Mouse (Mus musculus): ENCODE results near the gene Myo6. TPM values are rescaled to one million over a fixed set of nuclear protein-coding genes. Genes with fewer than 3 reads are reported as not detected.

The Myo6 gene
- polyA plus RNA-seq, 1 experiment from 2014 or later: 63.8 TPM

DNA sequence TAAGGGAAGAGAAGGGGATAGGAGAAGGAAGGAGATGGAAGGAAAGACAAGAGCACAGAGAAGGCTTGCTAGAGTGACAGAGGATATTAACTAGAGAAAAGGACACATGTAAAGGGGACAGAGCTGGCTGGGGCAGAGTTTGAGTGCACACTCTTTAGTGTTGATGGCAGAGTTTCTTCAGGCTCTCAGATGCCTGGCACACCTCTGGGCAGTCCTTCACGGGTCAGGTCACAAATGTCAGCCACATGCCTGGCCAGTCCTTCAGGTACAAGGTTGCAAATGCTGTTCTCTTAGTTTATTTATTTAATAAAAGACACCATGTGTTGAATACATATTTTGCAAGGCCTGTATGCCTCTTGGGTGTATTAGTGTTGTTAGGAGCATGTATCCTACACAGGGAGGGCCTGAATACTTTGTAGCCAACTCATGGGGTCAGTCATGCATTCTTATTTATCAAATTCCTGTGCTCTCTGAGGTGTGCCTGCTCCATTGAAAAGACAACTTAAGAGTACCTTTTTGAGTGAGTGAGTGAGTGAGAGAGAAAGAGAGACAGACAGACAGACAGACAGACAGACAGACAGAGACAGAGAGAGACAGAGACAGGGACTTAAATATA, 72.5 kb downstream of the Myo6 start:
- no peak overlapping the region for H3K4me2 ChIP-seq (ENCODE audit: low read length)
- H3K36me3 ChIP-seq (ENCODE audit: control insufficient read depth, insufficient read depth, low read length): no peaks in the 10 kb centered on the region; the same call in 1 of the 2 replicates
- no peak overlapping the region for H3K4me3 ChIP-seq (ENCODE audit: low read depth, low read length)
- H3K4me1 ChIP-seq (replicated peaks; ENCODE audit: control insufficient read depth, insufficient read depth, low read length): no peaks in the 10 kb centered on the region
- H3K27ac ChIP-seq (ENCODE audit: low read depth): no peak overlapping the region
- WGBS: 90% methylated on average over 1 of the region's 1 CpGs
- ATAC-seq (replicated peaks; ENCODE audit: low FRiP score, low TSS enrichment, low read depth): no peak
- no peak overlapping the region for H3K9ac ChIP-seq (ENCODE audit: low read length)
- peaks cover 3% of the 10 kb centered on the region; the same call in 1 of the 2 replicates for H3K9me3 ChIP-seq (ENCODE audit: control insufficient read depth, low read length)
- DNase-seq (ENCODE audit: low spot score): no peak
- no peaks in the 10 kb centered on the region for H3K27me3 ChIP-seq (replicated peaks; ENCODE audit: control insufficient read depth, insufficient read depth, low read length)

- DNase-seq (ENCODE audit: low spot score): no peak
- ATAC-seq (replicated peaks; ENCODE audit: low FRiP score, low TSS enrichment, low read depth): no peak
- H3K36me3 ChIP-seq (ENCODE audit: control insufficient read depth, insufficient read depth, low read length): peaks cover 6% of the 10 kb centered on the region
- no peaks in the 10 kb centered on the region for H3K4me1 ChIP-seq (replicated peaks; ENCODE audit: control insufficient read depth, insufficient read depth, low read length)
- H3K27ac ChIP-seq (ENCODE audit: low read depth): no peak overlapping the region
- no peak overlapping the region for H3K4me2 ChIP-seq (ENCODE audit: low read length)
- peaks cover 3% of the 10 kb centered on the region; the same call in 1 of the 2 replicates for H3K9me3 ChIP-seq (ENCODE audit: control insufficient read depth, low read length)
- H3K9ac ChIP-seq (ENCODE audit: low read length): no peak overlapping the region
- H3K4me3 ChIP-seq (ENCODE audit: low read depth, low read length): no peak overlapping the region
- WGBS: 56% methylated on average over 6 of the region's 6 CpGs
- no peaks in the 10 kb centered on the region for H3K27me3 ChIP-seq (replicated peaks; ENCODE audit: control insufficient read depth, insufficient read depth, low read length)
These were observed 76.9 kb downstream of the Myo6 start for GRCm38 (mm10) chr9:80241719-80242118.

GRCm38 (mm10) chr9:80252146-80252545, 87.3 kb downstream of the Myo6 start:
- no peak overlapping the region for H3K4me3 ChIP-seq (ENCODE audit: low read depth, low read length)
- ATAC-seq (replicated peaks; ENCODE audit: low FRiP score, low TSS enrichment, low read depth) (no peak), DNase-seq (ENCODE audit: low spot score) (no peak)
- H3K4me2 ChIP-seq (ENCODE audit: low read length): no peak overlapping the region
- H3K9me3 ChIP-seq (ENCODE audit: control insufficient read depth, low read length): no peaks in the 10 kb centered on the region
- 79% methylated on average over 10 of the region's 10 CpGs for WGBS
- no peaks in the 10 kb centered on the region for H3K27me3 ChIP-seq (replicated peaks; ENCODE audit: control insufficient read depth, insufficient read depth, low read length)
- H3K4me1 ChIP-seq (replicated peaks; ENCODE audit: control insufficient read depth, insufficient read depth, low read length): no peaks in the 10 kb centered on the region
- no peak overlapping the region for H3K27ac ChIP-seq (ENCODE audit: low read depth)
- no peak overlapping the region for H3K9ac ChIP-seq (ENCODE audit: low read length)
- H3K36me3 ChIP-seq (ENCODE audit: control insufficient read depth, insufficient read depth, low read length): peaks cover 7% of the 10 kb centered on the region; the same call in 1 of the 2 replicates

- DNase-seq (ENCODE audit: low spot score): no peak
- no peaks in the 10 kb centered on the region for H3K4me1 ChIP-seq (replicated peaks; ENCODE audit: control insufficient read depth, insufficient read depth, low read length)
- no peaks in the 10 kb centered on the region for H3K27me3 ChIP-seq (replicated peaks; ENCODE audit: control insufficient read depth, insufficient read depth, low read length)
- ATAC-seq (replicated peaks; ENCODE audit: low FRiP score, low TSS enrichment, low read depth): no peak
- peaks cover 7% of the 10 kb centered on the region; the same call in 1 of the 2 replicates for H3K36me3 ChIP-seq (ENCODE audit: control insufficient read depth, insufficient read depth, low read length)
- H3K4me2 ChIP-seq (ENCODE audit: low read length): no peak overlapping the region
- no peak overlapping the region for H3K9ac ChIP-seq (ENCODE audit: low read length)
- H3K9me3 ChIP-seq (ENCODE audit: control insufficient read depth, low read length): no peaks in the 10 kb centered on the region
- no peak overlapping the region for H3K27ac ChIP-seq (ENCODE audit: low read depth)
- no peak overlapping the region for H3K4me3 ChIP-seq (ENCODE audit: low read depth, low read length)
- WGBS: 93% methylated on average over 9 of the region's 9 CpGs
These were observed 88.4 kb downstream of the Myo6 start for GRCm38 (mm10) chr9:80253241-80253640.

- Histone ChIP-seq H3K9ac (ENCODE audit: low read length) (no peak overlapping the region), H3K27ac (ENCODE audit: low read depth) (no peak overlapping the region), H3K4me1 (replicated peaks; ENCODE audit: control insufficient read depth, insufficient read depth, low read length) (no peaks in the 10 kb centered on the region), H3K36me3 (ENCODE audit: control insufficient read depth, insufficient read depth, low read length) (peaks cover 7% of the 10 kb centered on the region; the same call in 1 of the 2 replicates), H3K9me3 (ENCODE audit: control insufficient read depth, low read length) (no peaks in the 10 kb centered on the region), H3K27me3 (replicated peaks; ENCODE audit: control insufficient read depth, insufficient read depth, low read length) (no peaks in the 10 kb centered on the region), H3K4me2 (ENCODE audit: low read length) (no peak overlapping the region), H3K4me3 (ENCODE audit: low read depth, low read length) (no peak overlapping the region)
- 87% methylated on average over 2 of the region's 2 CpGs for WGBS
- no peak for ATAC-seq (replicated peaks; ENCODE audit: low FRiP score, low TSS enrichment, low read depth)
- DNase-seq (ENCODE audit: low spot score): no peak
These were observed 91.7 kb downstream of the Myo6 start for GRCm38 (mm10) chr9:80256561-80256960.

GRCm38 (mm10) chr9:80258396-80258795, 93.6 kb downstream of the Myo6 start:
- 0 out of 2 replicates have a peak, but pooled peaks cover 6% of the 10 kb centered on the region for H3K4me1 ChIP-seq (replicated peaks; ENCODE audit: control insufficient read depth, insufficient read depth, low read length)
- H3K36me3 ChIP-seq (ENCODE audit: control insufficient read depth, insufficient read depth, low read length): peaks cover 5% of the 10 kb centered on the region
- WGBS: 44% methylated on average over 6 of the region's 6 CpGs
- DNase-seq (ENCODE audit: low spot score) (no peak), ATAC-seq (replicated peaks; ENCODE audit: low FRiP score, low TSS enrichment, low read depth) (no peak)
- no peak overlapping the region for H3K4me3 ChIP-seq (ENCODE audit: low read depth, low read length)
- H3K9me3 ChIP-seq (ENCODE audit: control insufficient read depth, low read length): no peaks in the 10 kb centered on the region
- no peak overlapping the region for H3K9ac ChIP-seq (ENCODE audit: low read length)
- H3K27me3 ChIP-seq (replicated peaks; ENCODE audit: control insufficient read depth, insufficient read depth, low read length): no peaks in the 10 kb centered on the region
- H3K4me2 ChIP-seq (ENCODE audit: low read length): no peak overlapping the region
- no peak overlapping the region for H3K27ac ChIP-seq (ENCODE audit: low read depth)

- DNase-seq (ENCODE audit: low spot score): no peak
- H3K9ac ChIP-seq (ENCODE audit: low read length): no peak overlapping the region
- no peaks in the 10 kb centered on the region for H3K9me3 ChIP-seq (ENCODE audit: control insufficient read depth, low read length)
- H3K4me3 ChIP-seq (ENCODE audit: low read depth, low read length): no peak overlapping the region
- 73% methylated on average over 2 of the region's 3 CpGs for WGBS
- H3K27ac ChIP-seq (ENCODE audit: low read depth): no peak overlapping the region
- H3K36me3 ChIP-seq (ENCODE audit: control insufficient read depth, insufficient read depth, low read length): peaks cover 23% of the 10 kb centered on the region
- 0 out of 2 replicates have a peak, but pooled peaks cover 6% of the 10 kb centered on the region for H3K4me1 ChIP-seq (replicated peaks; ENCODE audit: control insufficient read depth, insufficient read depth, low read length)
- no peaks in the 10 kb centered on the region for H3K27me3 ChIP-seq (replicated peaks; ENCODE audit: control insufficient read depth, insufficient read depth, low read length)
- no peak overlapping the region for H3K4me2 ChIP-seq (ENCODE audit: low read length)
- ATAC-seq (replicated peaks; ENCODE audit: low FRiP score, low TSS enrichment, low read depth): no peak
These were observed 96.1 kb downstream of the Myo6 start for GRCm38 (mm10) chr9:80260905-80261304.

DNA sequence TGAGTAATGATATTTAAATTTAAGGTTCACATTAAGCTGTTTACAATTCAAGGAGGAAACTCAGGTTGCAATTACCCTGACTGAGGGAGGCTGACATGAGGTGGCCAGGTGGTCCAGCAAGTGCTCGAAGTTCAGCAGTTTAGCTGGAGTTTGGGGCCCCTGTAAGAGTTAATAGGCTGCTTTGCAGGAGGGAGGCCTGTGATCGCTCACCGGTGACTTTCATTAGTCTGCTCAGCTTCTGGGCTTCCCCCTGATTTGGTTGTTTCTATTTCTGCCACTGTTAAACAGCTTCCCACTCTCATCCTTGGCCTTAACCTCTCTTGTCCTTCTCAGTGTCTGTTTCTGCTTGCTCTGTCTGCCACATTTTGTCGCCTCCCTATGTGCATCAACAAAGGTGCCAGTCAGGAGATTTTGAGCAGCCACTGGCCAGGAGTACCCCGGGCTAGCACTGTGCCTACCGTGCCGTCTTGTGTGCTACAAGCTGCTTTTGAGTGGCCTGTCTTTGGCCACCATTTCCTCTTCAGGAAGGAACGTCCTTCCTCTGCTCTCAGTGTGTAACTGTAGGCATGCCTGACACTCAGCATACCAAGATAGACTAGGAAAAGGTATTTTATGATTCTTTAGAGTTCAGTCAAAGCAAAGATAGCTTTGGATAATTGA, 97.7 kb downstream of the Myo6 start:
- H3K27me3 ChIP-seq (replicated peaks; ENCODE audit: control insufficient read depth, insufficient read depth, low read length): no peaks in the 10 kb centered on the region
- H3K4me2 ChIP-seq (ENCODE audit: low read length): no peak overlapping the region
- peaks cover 36% of the 10 kb centered on the region for H3K36me3 ChIP-seq (ENCODE audit: control insufficient read depth, insufficient read depth, low read length)
- DNase-seq (ENCODE audit: low spot score) (no peak), ATAC-seq (replicated peaks; ENCODE audit: low FRiP score, low TSS enrichment, low read depth) (no peak)
- H3K9ac ChIP-seq (ENCODE audit: low read length): no peak overlapping the region
- no peak overlapping the region for H3K27ac ChIP-seq (ENCODE audit: low read depth)
- 0 out of 2 replicates have a peak, but pooled peaks cover 6% of the 10 kb centered on the region for H3K4me1 ChIP-seq (replicated peaks; ENCODE audit: control insufficient read depth, insufficient read depth, low read length)
- WGBS: 31% methylated on average over 8 of the region's 8 CpGs
- H3K9me3 ChIP-seq (ENCODE audit: control insufficient read depth, low read length): no peaks in the 10 kb centered on the region
- H3K4me3 ChIP-seq (ENCODE audit: low read depth, low read length): no peak overlapping the region

GRCm38 (mm10) chr9:80266086-80266485, 101.3 kb downstream of the Myo6 start:
- 90% methylated on average over 7 of the region's 7 CpGs for WGBS
- no peak overlapping the region for H3K4me3 ChIP-seq (ENCODE audit: low read depth, low read length)
- 0 out of 2 replicates have a peak, but pooled peaks cover 6% of the 10 kb centered on the region for H3K4me1 ChIP-seq (replicated peaks; ENCODE audit: control insufficient read depth, insufficient read depth, low read length)
- ATAC-seq (replicated peaks; ENCODE audit: low FRiP score, low TSS enrichment, low read depth) (no peak), DNase-seq (ENCODE audit: low spot score) (no peak)
- no peak overlapping the region for H3K4me2 ChIP-seq (ENCODE audit: low read length)
- H3K36me3 ChIP-seq (ENCODE audit: control insufficient read depth, insufficient read depth, low read length): peaks cover 61% of the 10 kb centered on the region
- no peak overlapping the region for H3K27ac ChIP-seq (ENCODE audit: low read depth)
- H3K9me3 ChIP-seq (ENCODE audit: control insufficient read depth, low read length): no peaks in the 10 kb centered on the region
- H3K27me3 ChIP-seq (replicated peaks; ENCODE audit: control insufficient read depth, insufficient read depth, low read length): no peaks in the 10 kb centered on the region
- H3K9ac ChIP-seq (ENCODE audit: low read length): no peak overlapping the region

All from intestine, embryonic 14.5 days (tissue).